Mouse (Mus musculus): Measurements from ENCODE around the gene Mllt3. TPM values are rescaled to one million over a fixed set of nuclear protein-coding genes. Genes with fewer than 3 reads are reported as not detected.
"Not testable (repeated sequence)": the region's sequence is repeated elsewhere in the genome, so short reads cannot be mapped to it uniquely, and the experiment has no call there.

Mllt3 gene
- polyA plus RNA-seq, 1 experiment from 2014 or later = 17.5 TPM

GRCm38 (mm10) chr4:87982578-87982977 lies 50.6 kb downstream of the Mllt3 start:
- no peak for ATAC-seq
- 79% methylated on average over 5 of the region's 5 CpGs for WGBS
- no peak for TF ChIP-seq CTCF (IDR thresholded peaks at IDR 0.05; ENCODE audit: low read depth)

GRCm38 (mm10) chr4:87977820-87978448 lies 55.2 kb downstream of the Mllt3 start:
- 24% methylated on average over 11 of the region's 11 CpGs for WGBS
- TF ChIP-seq CTCF (IDR thresholded peaks at IDR 0.05; ENCODE audit: low read depth) = no peak
- Histone ChIP-seq H3K4me1 (replicated peaks; ENCODE audit: control insufficient read depth, insufficient read depth, low read length) (no peaks in the 10 kb centered on the region), H3K9ac (ENCODE audit: low read depth, low read length) (no peak overlapping the region), H3K27ac (ENCODE audit: low read depth, low read length) (no peak overlapping the region), H3K27me3 (replicated peaks; ENCODE audit: control insufficient read depth, insufficient read depth, low read length) (no peaks in the 10 kb centered on the region), H3K36me3 (ENCODE audit: control insufficient read depth, insufficient read depth) (no peaks in the 10 kb centered on the region), H3K4me3 (ENCODE audit: low read depth, low read length) (no peak overlapping the region), H3K9me3 (ENCODE audit: control insufficient read depth) (no peaks in the 10 kb centered on the region), H3K4me2 (replicated peaks; ENCODE audit: low read depth) (peak overlapping the region; percentile 32; the same call in 1 of the 2 replicates)
- 0 out of 2 replicates have a peak, but pooled peaks have one; percentile 33 for ATAC-seq

More at GRCm38 (mm10) chr4:87982578-87982977, 50.6 kb downstream of the Mllt3 start:
- Histone ChIP-seq H3K4me3 (ENCODE audit: low read depth, low read length) (no peak overlapping the region), H3K27me3 (replicated peaks; ENCODE audit: control insufficient read depth, insufficient read depth, low read length) (no peaks in the 10 kb centered on the region), H3K36me3 (ENCODE audit: control insufficient read depth, insufficient read depth) (no peaks in the 10 kb centered on the region), H3K4me2 (replicated peaks; ENCODE audit: low read depth) (no peak overlapping the region), H3K4me1 (replicated peaks; ENCODE audit: control insufficient read depth, insufficient read depth, low read length) (peaks cover 4% of the 10 kb centered on the region; the same call in 1 of the 2 replicates), H3K9me3 (ENCODE audit: control insufficient read depth) (no peaks in the 10 kb centered on the region), H3K9ac (ENCODE audit: low read depth, low read length) (no peak overlapping the region), H3K27ac (ENCODE audit: low read depth, low read length) (no peak overlapping the region)

- Histone ChIP-seq H3K9me3 (ENCODE audit: control insufficient read depth) (no peaks in the 10 kb centered on the region), H3K9ac (ENCODE audit: low read depth, low read length) (no peak overlapping the region), H3K4me2 (replicated peaks; ENCODE audit: low read depth) (no peak overlapping the region), H3K27ac (ENCODE audit: low read depth, low read length) (no peak overlapping the region), H3K4me3 (ENCODE audit: low read depth, low read length) (no peak overlapping the region), H3K36me3 (ENCODE audit: control insufficient read depth, insufficient read depth) (no peaks in the 10 kb centered on the region), H3K27me3 (replicated peaks; ENCODE audit: control insufficient read depth, insufficient read depth, low read length) (no peaks in the 10 kb centered on the region), H3K4me1 (replicated peaks; ENCODE audit: control insufficient read depth, insufficient read depth, low read length) (no peaks in the 10 kb centered on the region)
- no peak for ATAC-seq
- 89% methylated on average over 7 of the region's 7 CpGs for WGBS
- no peak for TF ChIP-seq CTCF (IDR thresholded peaks at IDR 0.05; ENCODE audit: low read depth)
Measured at GRCm38 (mm10) chr4:87965836-87966235, 67.3 kb downstream of the Mllt3 start.

DNA sequence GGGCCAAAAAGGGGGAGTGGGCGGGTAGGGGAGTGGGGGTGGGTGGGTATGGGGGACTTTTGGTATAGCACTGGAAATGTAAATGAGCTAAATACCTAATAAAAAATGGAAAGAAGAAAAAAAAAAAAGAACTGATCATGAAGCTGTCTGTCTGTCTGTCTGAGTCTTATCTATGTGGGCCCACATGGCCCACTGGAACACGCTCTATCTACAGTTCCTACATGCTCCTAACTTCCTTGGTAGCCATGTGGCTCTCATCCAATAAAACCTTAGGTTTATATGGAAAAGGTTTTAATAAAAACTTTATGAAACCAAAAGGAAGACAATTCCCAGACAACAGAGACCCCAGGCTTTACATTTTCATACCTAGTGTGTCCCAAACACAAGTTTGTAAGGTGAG lies 68.3 kb downstream of the Mllt3 start:
- WGBS = 78% methylated on average over 1 of the region's 2 CpGs
- H3K4me3 ChIP-seq (ENCODE audit: low read depth, low read length) = not testable (repeated sequence)

GRCm38 (mm10) chr4:87963773-87964076 lies 69.4 kb downstream of the Mllt3 start:
- WGBS = 58% methylated on average over 3 of the region's 3 CpGs
- Histone ChIP-seq H3K9me3 (ENCODE audit: control insufficient read depth) (no peaks in the 10 kb centered on the region), H3K4me1 (replicated peaks; ENCODE audit: control insufficient read depth, insufficient read depth, low read length) (no peaks in the 10 kb centered on the region), H3K27me3 (replicated peaks; ENCODE audit: control insufficient read depth, insufficient read depth, low read length) (no peaks in the 10 kb centered on the region), H3K4me3 (ENCODE audit: low read depth, low read length) (no peak overlapping the region), H3K27ac (ENCODE audit: low read depth, low read length) (no peak overlapping the region), H3K4me2 (replicated peaks; ENCODE audit: low read depth) (peak overlapping the region; percentile 45; the same call in 1 of the 2 replicates), H3K36me3 (ENCODE audit: control insufficient read depth, insufficient read depth) (no peaks in the 10 kb centered on the region), H3K9ac (ENCODE audit: low read depth, low read length) (no peak overlapping the region)
- TF ChIP-seq CTCF (IDR thresholded peaks at IDR 0.05; ENCODE audit: low read depth) = no peak
- no peak for ATAC-seq

More for the DNA sequence above, 68.3 kb downstream of the Mllt3 start:
- not testable (repeated sequence) for H3K9me3 ChIP-seq (ENCODE audit: control insufficient read depth); H3K36me3 ChIP-seq (ENCODE audit: control insufficient read depth, insufficient read depth); H3K27ac ChIP-seq (ENCODE audit: low read depth, low read length); H3K9ac ChIP-seq (ENCODE audit: low read depth, low read length); H3K27me3 ChIP-seq (replicated peaks; ENCODE audit: control insufficient read depth, insufficient read depth, low read length); ATAC-seq; H3K4me1 ChIP-seq (replicated peaks; ENCODE audit: control insufficient read depth, insufficient read depth, low read length); H3K4me2 ChIP-seq (replicated peaks; ENCODE audit: low read depth)

DNA sequence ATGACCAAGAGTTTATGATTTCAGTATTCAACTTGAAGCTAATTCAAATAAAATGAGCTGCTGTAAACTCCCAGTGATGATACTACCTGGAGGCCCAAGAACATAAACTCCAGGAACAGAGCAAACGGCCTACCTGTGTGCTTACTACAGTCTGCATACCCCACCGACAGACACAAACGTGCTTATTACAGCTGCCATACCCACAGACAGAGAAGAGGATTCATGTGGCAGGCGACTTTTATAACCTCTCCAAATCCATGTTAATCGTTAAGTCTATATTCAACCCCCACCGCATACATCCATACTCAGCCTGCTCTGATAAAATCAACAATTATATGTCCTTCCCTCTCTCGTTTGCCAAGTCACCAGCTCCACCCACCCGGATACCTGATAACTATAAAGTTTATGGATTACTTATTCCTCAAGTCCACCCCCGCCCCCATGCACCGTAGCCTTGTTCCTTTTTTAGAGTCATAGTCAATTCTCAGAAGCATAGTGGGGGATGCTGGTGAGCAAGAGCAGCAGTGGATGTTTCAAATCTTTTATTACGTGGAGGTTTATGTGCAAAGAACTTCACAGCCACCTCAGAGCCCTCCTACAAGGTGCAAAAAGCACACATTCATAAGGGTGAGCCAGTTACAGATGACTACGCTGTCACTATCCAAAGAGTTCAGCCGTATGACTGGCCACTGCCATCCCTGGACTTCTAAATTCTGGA lies 70.0 kb downstream of the Mllt3 start:
- Histone ChIP-seq H3K4me3 (ENCODE audit: low read depth, low read length) (no peak overlapping the region), H3K9ac (ENCODE audit: low read depth, low read length) (0 out of 2 replicates have a peak overlapping the region, but pooled peaks have one; percentile 11), H3K27ac (ENCODE audit: low read depth, low read length) (no peak overlapping the region), H3K4me2 (replicated peaks; ENCODE audit: low read depth) (peak overlapping the region; percentile 45), H3K4me1 (replicated peaks; ENCODE audit: control insufficient read depth, insufficient read depth, low read length) (no peaks in the 10 kb centered on the region), H3K9me3 (ENCODE audit: control insufficient read depth) (no peaks in the 10 kb centered on the region), H3K36me3 (ENCODE audit: control insufficient read depth, insufficient read depth) (no peaks in the 10 kb centered on the region), H3K27me3 (replicated peaks; ENCODE audit: control insufficient read depth, insufficient read depth, low read length) (no peaks in the 10 kb centered on the region)
- WGBS = 49% methylated on average over 13 of the region's 13 CpGs
- no peak for TF ChIP-seq CTCF (IDR thresholded peaks at IDR 0.05; ENCODE audit: low read depth)
- peak; percentile 81; the same call in 1 of the 2 replicates for ATAC-seq

Measured in intestine, postnatal 0 days (tissue).